ENCODE assay signal across 9 mouse cellular contexts in the genomic region with DNA sequence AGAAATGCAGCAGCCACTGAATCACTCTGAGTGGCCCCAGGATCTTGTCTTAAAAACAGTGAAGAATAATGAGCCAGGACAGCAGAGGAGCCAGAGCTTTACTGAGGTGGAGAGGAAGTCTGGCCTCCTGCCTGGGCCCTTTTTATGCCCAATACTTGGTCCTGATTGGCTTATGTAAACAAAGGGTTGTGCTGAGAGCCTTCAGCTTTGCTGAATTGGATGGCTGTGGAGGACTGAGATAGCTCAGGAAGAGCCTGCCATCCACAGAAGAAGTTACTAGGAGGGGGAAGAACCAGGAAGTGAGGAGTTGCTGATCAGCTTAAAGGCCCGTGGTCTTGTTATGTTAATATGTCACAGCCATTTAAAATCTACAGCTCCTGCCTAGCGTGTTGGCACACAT. TPM values are rescaled to one million over a fixed set of nuclear protein-coding genes. Genes with fewer than 3 reads are reported as not detected.
DNase-seq lines count a peak whose midpoint lies in the region; ATAC-seq lines count a peak whose summit lies in the region.
"Had no signal": no experiment of that assay in that cellular context is flagged by ENCODE, and none has a peak within 500 bp of the region (broad histone marks: within the 10 kb centered on the region; RNA-seq: fewer than 3 reads in every experiment).

No protein-coding gene starts in this region.

- no peak for ATAC-seq in limb, embryonic 15.5 days (ENCODE audit: insufficient number of reproducible peaks, low FRiP score, low TSS enrichment, low read depth)

- peak; percentile 11 for DNase-seq in embryo, embryonic 10.5 days (ENCODE audit: low spot score)
- DNase-seq in embryo, embryonic 11 days = no peak
- peak; percentile 61 for DNase-seq in ES-CJ7 (ENCODE audit: low read depth, low spot score)
- DNase-seq in heart, adult 8-10 months (ENCODE audit: low spot score) = peak; percentile 33
- no peak for DNase-seq in frontal cortex, postnatal 36 days (ENCODE audit: low spot score in 2 of 2)
- DNase-seq in embryo, embryonic 9.5 days (ENCODE audit: extremely low spot score) = no peak
- no peak for DNase-seq in spleen, adult 18-20 months

- H3K4me2 ChIP-seq in limb, embryonic 15.5 days = no peak overlapping the region

- H3K4me3 ChIP-seq in limb, embryonic 15.5 days = no peak overlapping the region

- H3K9me3 ChIP-seq in limb, embryonic 15.5 days = no peaks in the 10 kb centered on the region

- no peaks in the 10 kb centered on the region; the same call in 1 of the 2 replicates for H3K36me3 ChIP-seq in limb, embryonic 15.5 days

- WGBS in limb, embryonic 15.5 days = 19% methylated on average over 2 of the region's 2 CpGs

- peaks cover 16% of the 10 kb centered on the region for H3K4me1 ChIP-seq in limb, embryonic 15.5 days

- H3K27me3 ChIP-seq in limb, embryonic 15.5 days = no peaks in the 10 kb centered on the region

- peak overlapping the region; percentile 51 for H3K27ac ChIP-seq in limb, embryonic 15.5 days

- H3K9ac ChIP-seq in limb, embryonic 15.5 days = no peak overlapping the region

RNA-seq across cellular contexts. Expression of a gene that starts 46.5 kb away (rescaled TPM):
- total RNA-seq in heart, adult 8-10 months (2022) = 100 to 1,000 TPM; 150 to 177 (median 168) TPM
- 33.1 and 34.9 TPM in 2 replicates for polyA plus RNA-seq in limb, embryonic 15.5 days (2015; fragmentation: Nextera tagmentation; extraction: Ambion mirVana)

RNA-seq across cellular contexts. Expression of a gene that starts 56.4 kb away (rescaled TPM):
- not detected for total RNA-seq in heart, adult 8-10 months (2022)
- not detected in 2 replicates for polyA plus RNA-seq in limb, embryonic 15.5 days (2015; fragmentation: Nextera tagmentation; extraction: Ambion mirVana)
- polyA plus RNA-seq: gonadal fat pad, adult 2 months had no signal

Comparison
In these comparisons a context has a peak if more than half of its experiments do, and no peak if none do; other contexts are left out.
1. DNase-seq: peak in embryo, embryonic 10.5 days (single experiment), ES-CJ7 (single experiment) and heart, adult 8-10 months (single experiment); none in embryo, embryonic 11 days (single experiment), frontal cortex, postnatal 36 days (0 of 2), embryo, embryonic 9.5 days (single experiment) and spleen, adult 18-20 months (0 of 2).